Mouse (Mus musculus) neutrophil, adult 59 days (primary cell): ENCODE data around the gene Olfr968. TPM values are rescaled to one million over a fixed set of nuclear protein-coding genes. Genes with fewer than 3 reads are reported as not detected.

ENCODE experiments used
- total RNA-seq, 2 experiments: library from RNA; stranded (reverse); gene quantifications; 1 replicate in 1 of 2; 2 replicates in 1 of 2; pipeline ENCODE4 v1.2.4; 2023

Gene Olfr968
- total RNA-seq, result not detected

DNA sequence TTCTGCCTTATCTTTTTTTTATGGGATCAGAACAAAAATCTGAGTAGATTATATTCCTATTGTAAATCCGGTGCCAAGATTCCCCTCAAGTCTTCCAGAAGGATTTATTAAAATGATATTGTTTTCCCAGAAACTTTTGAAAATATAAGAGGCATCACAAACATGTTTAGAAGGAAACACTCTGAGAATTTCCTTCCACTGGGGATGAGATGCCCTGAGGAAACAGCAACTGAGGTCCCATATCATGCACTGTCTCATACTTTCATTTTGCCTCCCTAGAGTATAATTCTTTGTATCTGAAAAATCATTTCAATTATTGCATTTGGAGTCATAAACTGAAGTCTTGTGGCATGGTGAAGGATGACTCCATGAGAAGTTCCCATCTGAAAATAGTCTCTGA is at the start of gene Olfr968:
TSS of gene Olfr968 (minus strand) at position 101 of the 400 bp plus-strand sequence.

DNA sequence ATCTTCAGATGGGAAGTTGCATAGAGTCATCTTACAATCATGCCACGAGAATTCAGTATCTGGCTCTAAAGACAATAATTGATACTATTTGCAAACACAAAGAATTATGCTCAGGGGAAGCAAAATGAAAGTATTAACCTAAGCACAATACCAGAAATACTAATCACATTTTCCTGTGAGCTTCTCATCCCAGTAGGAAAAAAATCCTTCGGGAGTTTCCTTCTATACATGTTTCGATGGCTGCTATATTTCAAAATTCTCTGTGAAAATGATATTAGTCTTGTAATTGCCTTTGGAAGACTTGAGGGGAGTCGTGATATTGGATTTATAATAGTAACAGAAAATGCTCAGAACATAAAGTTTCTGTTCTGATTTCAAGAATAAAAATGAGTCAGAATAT is 25.5 kb upstream of the Olfr968 start, which contains the start of gene Olfr970:
TSS of gene Olfr970 (plus strand) at position 301 of the 400 bp plus-strand sequence.

DNA sequence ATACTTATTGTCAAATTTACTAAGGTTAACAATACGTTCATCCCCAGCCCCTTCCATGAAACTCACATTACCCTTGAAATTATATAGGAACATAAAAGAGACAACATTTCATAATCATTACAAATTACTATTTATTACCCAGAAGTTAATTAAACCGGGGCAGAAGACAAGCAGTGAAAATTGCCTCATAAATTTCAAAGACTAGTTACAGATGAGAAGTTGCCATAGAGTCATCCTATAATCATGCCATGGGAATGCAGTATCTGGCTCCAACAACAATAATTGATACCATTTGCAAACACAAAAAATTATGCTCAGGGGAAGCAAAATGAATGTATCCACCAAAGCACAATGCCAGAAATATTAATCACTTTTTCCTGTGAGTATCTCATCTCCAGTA is 7.5 kb upstream of the Olfr968 start, which contains the start of gene Olfr969:
TSS of gene Olfr969 (plus strand) at position 388 of the 400 bp plus-strand sequence.

DNA sequence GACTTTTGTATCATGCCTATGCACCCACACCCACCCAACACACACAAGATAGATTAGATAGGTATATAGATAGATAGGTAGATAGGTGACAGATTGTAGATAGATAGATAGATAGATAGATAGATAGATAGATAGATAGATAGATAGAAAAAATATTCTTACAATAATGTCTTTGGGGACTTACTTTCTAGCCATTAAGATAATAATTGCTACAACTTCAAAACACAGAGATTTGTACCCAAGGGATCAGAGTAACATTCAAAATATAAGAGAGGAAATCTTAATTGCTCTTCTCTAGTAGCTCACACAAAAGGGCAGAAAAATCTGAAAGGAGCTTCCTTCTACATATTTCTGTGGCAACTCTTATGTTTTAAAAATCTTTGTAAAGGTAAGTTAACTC is 37.1 kb downstream of the Olfr968 start, which contains the start of gene Olfr967:
TSS of gene Olfr967 (plus strand) at position 301 of the 400 bp plus-strand sequence.

DNA sequence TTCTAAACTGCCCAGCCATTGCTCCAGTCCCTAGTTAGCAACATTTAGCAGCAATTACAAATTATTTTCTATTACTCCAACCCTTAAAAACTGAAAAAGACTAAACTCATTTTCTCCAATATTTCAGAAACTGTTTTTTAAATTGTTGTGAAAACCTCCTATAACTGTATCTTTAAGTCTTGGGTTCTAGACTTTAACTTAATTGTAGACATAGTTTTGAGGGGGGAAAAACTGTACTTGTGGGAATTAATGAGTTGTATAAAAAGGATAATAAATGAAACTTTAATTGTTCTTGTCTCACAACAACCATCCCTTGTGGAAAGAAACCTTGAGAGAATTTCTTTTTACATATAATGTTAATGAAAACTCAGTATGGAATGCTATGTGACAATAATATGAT is 52.4 kb downstream of the Olfr968 start, which contains the start of gene Olfr150:
TSS of gene Olfr150 (plus strand) at position 301 of the 400 bp plus-strand sequence.

Other genes starting within 250 kb of the Olfr968 start
- not detected for gene Olfr958, start 229.2 kb downstream of the Olfr968 start, total RNA-seq
- not detected for gene Olfr959, start 207.7 kb downstream of the Olfr968 start, total RNA-seq
- gene AW551984, start 178.8 kb downstream of the Olfr968 start, total RNA-seq, result not detected
- gene Olfr148, start 172.6 kb downstream of the Olfr968 start, total RNA-seq, result not detected
- not detected for gene Olfr960, start 161.9 kb downstream of the Olfr968 start, total RNA-seq
- not detected for gene Olfr961, start 138.2 kb downstream of the Olfr968 start, total RNA-seq
- gene Olfr963, start 116.0 kb downstream of the Olfr968 start, total RNA-seq, result not detected
- not detected for gene Olfr149, start 76.1 kb downstream of the Olfr968 start, total RNA-seq
- gene Olfr965, start 71.9 kb downstream of the Olfr968 start, total RNA-seq, result not detected
- not detected for gene Olfr150, start 52.3 kb downstream of the Olfr968 start, total RNA-seq
- not detected for gene Olfr967, start 37.0 kb downstream of the Olfr968 start, total RNA-seq
- gene Olfr969, start 7.7 kb upstream of the Olfr968 start, total RNA-seq, result not detected
- not detected for gene Olfr970, start 25.6 kb upstream of the Olfr968 start, total RNA-seq
- gene Olfr971, start 53.6 kb upstream of the Olfr968 start, total RNA-seq, result not detected
- not detected for gene Olfr972, start 83.2 kb upstream of the Olfr968 start, total RNA-seq
- gene Olfr229, start 124.1 kb upstream of the Olfr968 start, total RNA-seq, result under 1 TPM in 1 of 2 experiments, not detected in 1; 0.40 TPM
- not detected for gene Olfr974, start 154.2 kb upstream of the Olfr968 start, total RNA-seq
- gene Olfr975, start 168.8 kb upstream of the Olfr968 start, total RNA-seq, result not detected
- gene Olfr976, start 177.9 kb upstream of the Olfr968 start, total RNA-seq, result not detected
- not detected for gene Olfr978, start 208.9 kb upstream of the Olfr968 start, total RNA-seq
- gene Olfr979, start 220.2 kb upstream of the Olfr968 start, total RNA-seq, result not detected
- not detected for gene Olfr980, start 226.3 kb upstream of the Olfr968 start, total RNA-seq
- gene Olfr981, start 238.2 kb upstream of the Olfr968 start, total RNA-seq, result not detected